Mouse (Mus musculus) embryonic facial prominence, embryonic 15.5 days (tissue): ENCODE measurements around the gene Trim42. TPM values are rescaled to one million over a fixed set of nuclear protein-coding genes. Genes with fewer than 3 reads are reported as not detected.

Experiments used
- ATAC-seq: fragments of 200-750 bp; cut with Nextera tagmentation; 2 replicates; pipeline ENCODE4 v1.8.0; 2017; ENCODE audit warnings: low read depth, moderate TSS enrichment; ENCODE audit not compliant: insufficient number of reproducible peaks, low FRiP score, low TSS enrichment
- H3K27ac ChIP-seq: fragments of 300-500 bp; sonication (generic); replicated peaks from 2 replicates; pipeline ENCODE4 v1.5.1; 2015; ENCODE audit warnings: mild to moderate bottlenecking, inconsistent platforms
- H3K27me3 ChIP-seq: fragments of 300-500 bp; sonication (generic); 2 replicates; pipeline ENCODE4 v1.6.1; 2015; ENCODE audit warnings: inconsistent platforms
- H3K36me3 ChIP-seq: fragments of 300-500 bp; sonication (generic); 2 replicates; pipeline ENCODE4 v1.6.1; 2015; ENCODE audit warnings: mild to moderate bottlenecking, inconsistent platforms
- H3K4me1 ChIP-seq: fragments of 300-500 bp; sonication (generic); 2 replicates; pipeline ENCODE4 v1.6.1; 2015; ENCODE audit warnings: inconsistent platforms
- H3K4me2 ChIP-seq: fragments of 300-500 bp; sonication (generic); replicated peaks from 2 replicates; pipeline ENCODE4 v1.6.1; 2015; ENCODE audit warnings: mild to moderate bottlenecking, inconsistent platforms
- H3K4me3 ChIP-seq: fragments of 300-500 bp; sonication (generic); replicated peaks from 2 replicates; pipeline ENCODE4 v1.5.1; 2015; ENCODE audit warnings: mild to moderate bottlenecking, inconsistent platforms
- H3K9ac ChIP-seq: fragments of 300-500 bp; sonication (generic); 2 replicates; pipeline ENCODE4 v1.6.1; 2015; ENCODE audit warnings: inconsistent platforms
- H3K9me3 ChIP-seq: fragments of 300-500 bp; sonication (generic); replicated peaks from 2 replicates; pipeline ENCODE4 v1.6.1; 2016; ENCODE audit warnings: inconsistent platforms
- WGBS: fragments of 180-500 bp; shearing (Covaris S2); methylation state at CpG from one replicate; pipeline ENCODE4 v1.1.7; 2015; 5-methylcytosine and 5-hydroxymethylcytosine counted together
- polyA plus RNA-seq: library from polyadenylated mRNA; unstranded; fragments of >200 nt; fragmentation: Nextera tagmentation; extraction: Ambion mirVana; gene quantifications from 2 replicates; pipeline ENCODE4 v1.2.1, GENCODE M21; 2015

Trim42 gene
- polyA plus RNA-seq: not detected in 2 replicates

GRCm38 (mm10) chr9:97369591-97369990 lies at the start of gene Trim42:
Gene Trim42, minus strand, starts transcription at chr9:97369958.
- Histone ChIP-seq H3K27ac (no peak within 1 kb of the TSS), H3K4me2 (no peak within 1 kb of the TSS), H3K27me3 (no peaks in the 10 kb centered on the region), H3K36me3 (no peaks in the 10 kb centered on the region), H3K9ac (no peak within 1 kb of the TSS), H3K4me3 (no peak within 1 kb of the TSS), H3K9me3 (no peaks in the 10 kb centered on the region), H3K4me1 (no peaks in the 10 kb centered on the region)
- WGBS: 82% methylated on average over 7 of the region's 7 CpGs
- ATAC-seq: no peak

GRCm38 (mm10) chr9:97414876-97415668 lies 45.3 kb upstream of the Trim42 start:
- Histone ChIP-seq H3K4me3 (no peak overlapping the region), H3K9ac (no peak overlapping the region), H3K9me3 (no peaks in the 10 kb centered on the region), H3K27ac (no peak overlapping the region), H3K36me3 (no peaks in the 10 kb centered on the region), H3K27me3 (no peaks in the 10 kb centered on the region), H3K4me1 (no peaks in the 10 kb centered on the region), H3K4me2 (no peak overlapping the region)
- 46% methylated on average over 6 of the region's 6 CpGs for WGBS
- no peak for ATAC-seq

GRCm38 (mm10) chr9:97408142-97408541 lies 38.4 kb upstream of the Trim42 start:
- no peaks in the 10 kb centered on the region for H3K36me3 ChIP-seq
- H3K9ac ChIP-seq: no peak overlapping the region
- H3K4me2 ChIP-seq: no peak overlapping the region
- no peaks in the 10 kb centered on the region for H3K27me3 ChIP-seq
- ATAC-seq: no peak
- 45% methylated on average over 2 of the region's 2 CpGs for WGBS
- no peak overlapping the region for H3K4me3 ChIP-seq
- H3K4me1 ChIP-seq: no peaks in the 10 kb centered on the region
- H3K9me3 ChIP-seq: no peaks in the 10 kb centered on the region
- H3K27ac ChIP-seq: no peak overlapping the region

- Histone ChIP-seq H3K4me3 (no peak overlapping the region), H3K27ac (no peak overlapping the region), H3K27me3 (no peaks in the 10 kb centered on the region), H3K4me2 (no peak overlapping the region), H3K36me3 (no peaks in the 10 kb centered on the region), H3K4me1 (no peaks in the 10 kb centered on the region), H3K9ac (no peak overlapping the region), H3K9me3 (no peaks in the 10 kb centered on the region)
- WGBS: 68% methylated on average over 6 of the region's 6 CpGs
- no peak for ATAC-seq
Measured at GRCm38 (mm10) chr9:97356441-97356840, 13.3 kb downstream of the Trim42 start.

GRCm38 (mm10) chr9:97344767-97345297 lies 24.9 kb downstream of the Trim42 start:
- Histone ChIP-seq H3K4me3 (no peak overlapping the region), H3K36me3 (no peaks in the 10 kb centered on the region), H3K9me3 (no peaks in the 10 kb centered on the region), H3K9ac (no peak overlapping the region), H3K4me1 (no peaks in the 10 kb centered on the region), H3K4me2 (no peak overlapping the region), H3K27me3 (no peaks in the 10 kb centered on the region), H3K27ac (no peak overlapping the region)
- no peak for ATAC-seq
- WGBS: 70% methylated on average over 12 of the region's 12 CpGs

GRCm38 (mm10) chr9:97341772-97342171 lies 28.0 kb downstream of the Trim42 start:
- Histone ChIP-seq H3K9ac (no peak overlapping the region), H3K36me3 (no peaks in the 10 kb centered on the region), H3K4me3 (no peak overlapping the region), H3K4me1 (no peaks in the 10 kb centered on the region), H3K27ac (no peak overlapping the region), H3K27me3 (no peaks in the 10 kb centered on the region), H3K9me3 (no peaks in the 10 kb centered on the region), H3K4me2 (no peak overlapping the region)
- 64% methylated on average over 5 of the region's 5 CpGs for WGBS
- ATAC-seq: no peak

GRCm38 (mm10) chr9:97322846-97323245 lies 46.9 kb downstream of the Trim42 start:
- no peaks in the 10 kb centered on the region for H3K9me3 ChIP-seq
- no peak overlapping the region for H3K27ac ChIP-seq
- WGBS: 72% methylated on average over 3 of the region's 3 CpGs
- no peaks in the 10 kb centered on the region for H3K4me1 ChIP-seq
- no peak overlapping the region for H3K4me3 ChIP-seq
- no peak overlapping the region for H3K9ac ChIP-seq
- H3K36me3 ChIP-seq: no peaks in the 10 kb centered on the region
- no peak for ATAC-seq
- H3K4me2 ChIP-seq: no peak overlapping the region
- H3K27me3 ChIP-seq: no peaks in the 10 kb centered on the region

GRCm38 (mm10) chr9:97322120-97322519 lies 47.6 kb downstream of the Trim42 start:
- no peak for ATAC-seq
- H3K4me3 ChIP-seq: no peak overlapping the region
- H3K27ac ChIP-seq: no peak overlapping the region

GRCm38 (mm10) chr9:97315421-97316055 lies 54.2 kb downstream of the Trim42 start:
- Histone ChIP-seq H3K4me3 (no peak overlapping the region), H3K4me1 (no peaks in the 10 kb centered on the region), H3K9ac (no peak overlapping the region), H3K36me3 (no peaks in the 10 kb centered on the region), H3K27me3 (no peaks in the 10 kb centered on the region), H3K4me2 (no peak overlapping the region), H3K27ac (no peak overlapping the region), H3K9me3 (no peaks in the 10 kb centered on the region)
- 71% methylated on average over 10 of the region's 10 CpGs for WGBS
- ATAC-seq: no peak

More at GRCm38 (mm10) chr9:97322120-97322519, 47.6 kb downstream of the Trim42 start:
- H3K36me3 ChIP-seq: no peaks in the 10 kb centered on the region
- H3K4me2 ChIP-seq: no peak overlapping the region
- no peaks in the 10 kb centered on the region for H3K27me3 ChIP-seq
- no peaks in the 10 kb centered on the region for H3K9me3 ChIP-seq
- 72% methylated on average over 10 of the region's 10 CpGs for WGBS
- H3K4me1 ChIP-seq: no peaks in the 10 kb centered on the region
- no peak overlapping the region for H3K9ac ChIP-seq

GRCm38 (mm10) chr9:97311614-97312013 lies 58.1 kb downstream of the Trim42 start:
- Histone ChIP-seq H3K36me3 (no peaks in the 10 kb centered on the region), H3K4me1 (no peaks in the 10 kb centered on the region), H3K9me3 (no peaks in the 10 kb centered on the region), H3K9ac (no peak overlapping the region), H3K4me3 (no peak overlapping the region), H3K27me3 (no peaks in the 10 kb centered on the region), H3K4me2 (no peak overlapping the region), H3K27ac (no peak overlapping the region)
- WGBS: 79% methylated on average over 7 of the region's 7 CpGs
- no peak for ATAC-seq

- Histone ChIP-seq H3K4me3 (no peak overlapping the region), H3K36me3 (no peaks in the 10 kb centered on the region), H3K4me1 (no peaks in the 10 kb centered on the region), H3K27me3 (no peaks in the 10 kb centered on the region), H3K9ac (no peak overlapping the region), H3K4me2 (no peak overlapping the region), H3K27ac (no peak overlapping the region), H3K9me3 (no peaks in the 10 kb centered on the region)
- WGBS: 83% methylated on average over 7 of the region's 7 CpGs
- no peak for ATAC-seq
Measured at GRCm38 (mm10) chr9:97309509-97310053, 60.2 kb downstream of the Trim42 start.
